Mouse (Mus musculus): Measurements from ENCODE around the gene Mgp.

Mgp gene

GRCm38 (mm10) chr6:136848971-136849370 lies 26.7 kb downstream of the Mgp start:
- no peak for DNase-seq

DNA sequence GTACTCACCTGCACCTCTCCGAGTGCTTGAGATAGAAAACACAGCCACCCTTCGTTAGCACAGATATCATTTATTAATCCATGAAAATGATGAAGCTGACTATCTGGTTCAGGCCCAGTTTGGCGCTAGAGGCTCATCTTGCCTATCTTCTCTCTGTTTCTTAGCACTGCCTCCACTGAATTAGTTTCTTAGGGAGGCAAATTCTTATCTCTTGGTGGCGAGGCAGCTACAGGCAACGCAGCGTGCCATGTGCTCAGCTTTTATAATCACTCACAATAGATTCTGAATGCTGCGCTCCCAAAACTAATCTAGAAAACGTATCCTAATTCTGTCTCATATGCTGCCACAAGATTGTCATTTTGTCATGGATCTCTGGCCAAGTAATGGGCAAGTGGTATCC lies 27.2 kb downstream of the Mgp start:
- no peak for DNase-seq

DNA sequence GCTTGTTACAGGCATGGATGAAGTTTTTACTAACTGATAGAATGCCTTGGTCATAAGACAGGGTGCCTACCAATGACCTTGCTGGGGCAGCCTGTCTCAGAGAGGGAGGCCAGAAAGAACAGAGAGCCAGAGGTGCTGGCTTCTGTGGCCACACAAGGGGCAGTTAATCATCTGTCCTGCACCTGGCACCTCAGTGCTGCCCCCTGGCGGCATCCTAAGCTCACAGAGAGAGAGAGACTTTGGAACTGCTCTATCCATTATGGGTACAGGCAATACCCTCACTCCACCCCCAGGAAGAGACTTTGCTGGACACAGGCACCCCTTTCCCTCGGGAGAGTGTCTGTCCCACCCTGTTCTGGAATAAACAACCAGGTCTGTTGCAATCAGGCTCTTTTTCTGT lies 27.8 kb downstream of the Mgp start:
- peak; percentile 60 to 64 for DNase-seq

- no peak for DNase-seq
These were observed 28.4 kb downstream of the Mgp start for GRCm38 (mm10) chr6:136847267-136847666.

- DNase-seq: no peak
These were observed 29.7 kb downstream of the Mgp start for GRCm38 (mm10) chr6:136845706-136846480.

DNA sequence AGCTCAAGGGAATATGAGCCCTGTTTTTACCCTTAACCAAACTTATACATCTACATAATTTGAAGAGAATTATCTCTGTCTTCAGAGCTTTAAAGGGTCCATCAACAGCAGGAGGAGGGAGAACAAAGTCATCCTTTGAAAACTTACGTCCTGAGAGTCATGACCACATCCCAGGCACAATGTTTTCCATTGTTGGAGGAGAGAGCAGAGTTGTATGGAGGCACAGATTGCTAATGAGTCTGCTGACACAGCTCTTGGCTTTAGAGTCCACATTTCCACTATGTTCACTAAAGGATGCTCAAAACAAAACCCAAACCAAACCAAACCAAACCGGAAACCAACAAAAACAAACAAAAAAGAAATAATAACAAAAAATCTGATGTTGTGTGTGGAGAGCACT lies 30.7 kb downstream of the Mgp start:
- no peak for DNase-seq

GRCm38 (mm10) chr6:136837323-136837722 lies 38.3 kb downstream of the Mgp start:
- no peak for DNase-seq

DNA sequence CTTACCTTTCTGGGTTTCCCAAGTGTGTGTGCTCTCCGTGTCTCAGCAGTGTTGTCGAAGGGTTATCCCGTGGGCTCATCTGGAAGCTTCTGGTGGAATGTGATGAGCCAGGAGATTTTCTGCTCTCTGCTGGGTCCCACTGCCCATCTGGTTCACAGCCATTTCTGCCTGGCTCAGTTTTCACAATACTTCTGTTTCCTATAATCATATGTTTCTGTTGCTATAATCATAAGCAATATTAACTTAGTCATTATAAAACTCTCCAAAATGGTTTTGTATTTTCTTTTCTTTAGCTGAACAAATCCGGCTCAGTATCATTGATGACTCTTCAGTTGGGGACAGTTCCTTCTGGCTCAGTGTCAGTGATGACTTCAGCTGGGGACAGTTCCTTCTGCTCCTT lies 40.3 kb downstream of the Mgp start, which contains the start of gene Smco3:
Smco3 (minus strand) TSS at position 101 of the 400 bp plus-strand sequence.
- no peak for DNase-seq

GRCm38 (mm10) chr6:136831712-136832111 lies 43.9 kb downstream of the Mgp start:
- DNase-seq: peak; percentile 42 to 54

- DNase-seq: no peak
These were observed 46.9 kb downstream of the Mgp start for GRCm38 (mm10) chr6:136828681-136829080.

DNA sequence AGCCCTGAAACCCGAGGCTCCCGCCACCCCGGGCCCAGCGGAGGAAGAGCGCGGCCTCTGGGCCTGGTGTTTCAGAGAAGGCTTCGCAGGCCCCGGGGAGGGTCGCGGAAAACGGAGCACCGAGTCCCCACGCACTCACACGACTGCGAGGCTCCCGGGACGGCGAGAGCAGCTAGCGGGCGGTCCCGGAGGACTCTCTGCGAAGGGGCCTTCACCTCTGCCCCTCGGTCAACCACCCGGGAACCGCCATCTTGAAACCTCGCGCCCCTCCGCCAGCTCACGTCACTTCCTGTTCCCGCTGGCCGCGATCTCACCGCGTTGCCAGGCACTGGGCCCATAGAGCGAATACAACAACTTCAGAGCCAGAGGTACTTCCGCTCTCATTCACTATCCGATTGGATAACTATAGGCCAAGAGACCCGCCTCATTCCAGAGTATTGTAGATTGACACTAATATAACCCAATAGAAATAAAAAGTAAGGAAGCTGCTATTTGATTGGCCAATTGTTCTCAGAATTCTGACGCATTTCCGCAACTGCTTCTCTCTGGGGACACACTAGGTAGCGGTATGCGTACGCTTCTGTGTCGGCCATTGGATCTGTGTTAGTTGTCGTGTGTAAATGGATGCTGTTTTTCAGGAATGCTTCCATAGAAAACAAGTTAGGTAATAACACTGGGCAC lies 47.6 kb downstream of the Mgp start, which contains the start of gene Wbp11:
Wbp11 (minus strand) TSS at position 353 of the 681 bp plus-strand sequence.
- DNase-seq: peak; percentile 90 to 94

DNA sequence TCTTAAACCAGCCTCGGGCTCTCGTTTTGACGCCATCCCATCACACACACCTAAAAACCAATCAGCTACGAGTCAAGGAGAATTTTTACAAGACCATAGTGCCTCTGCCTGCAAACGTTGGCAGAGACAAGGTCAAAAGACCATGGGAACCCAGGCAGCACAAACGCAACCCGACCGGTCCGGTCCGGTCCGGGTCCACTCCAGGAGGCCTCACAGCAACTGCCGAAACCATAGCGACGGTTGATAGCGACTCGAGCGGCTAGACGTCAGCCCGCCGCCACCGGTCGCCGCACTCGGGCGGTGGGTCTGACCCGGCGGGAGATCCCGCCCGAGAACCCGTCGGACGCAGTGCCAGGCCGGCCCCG lies 48.1 kb downstream of the Mgp start, which contains the start of gene BC049715:
BC049715 (plus strand) TSS at position 111 of the 365 bp plus-strand sequence.
- DNase-seq: no peak

DNA sequence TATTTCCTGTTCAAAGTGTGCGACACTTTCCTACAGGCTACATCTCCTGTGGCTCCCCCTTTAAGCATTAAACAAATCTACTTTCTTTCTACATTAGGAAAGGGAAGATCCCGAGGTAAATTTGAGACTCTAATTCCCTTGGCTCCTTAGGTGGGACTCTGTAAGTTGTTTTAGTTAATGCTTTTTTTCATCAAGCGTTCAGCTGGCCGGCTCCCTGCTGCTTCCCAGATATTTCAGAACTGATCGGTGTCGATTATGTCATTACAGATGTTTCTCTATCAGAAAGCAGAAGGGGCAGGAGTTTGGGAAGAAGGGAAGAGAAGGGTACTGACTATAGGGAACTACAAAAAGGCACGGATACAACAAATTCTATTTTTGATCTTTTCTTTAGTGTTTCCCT lies 48.5 kb downstream of the Mgp start:
- DNase-seq: no peak

DNA sequence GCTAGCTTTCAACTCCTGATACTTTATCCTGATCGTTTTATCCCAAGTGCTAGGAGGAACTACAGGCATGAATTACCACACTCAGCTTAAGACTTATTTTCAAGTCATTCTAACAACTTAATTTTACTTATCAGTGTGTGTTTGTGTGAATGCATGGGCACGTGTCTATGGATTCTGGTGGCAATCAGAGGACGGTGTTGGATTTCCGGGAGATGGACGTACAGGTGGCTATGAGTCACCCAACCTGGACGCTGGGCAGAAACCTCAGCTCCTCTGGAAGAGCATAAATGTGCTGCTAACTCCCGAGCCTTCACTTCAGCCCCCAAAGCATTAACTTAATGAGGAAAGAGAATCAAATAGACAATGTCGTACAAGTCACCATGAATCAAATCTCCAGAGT lies 50.6 kb downstream of the Mgp start:
- DNase-seq: no peak
